Mouse (Mus musculus) kidney, embryonic 14.5 days (tissue): Measurements from ENCODE around the gene Emcn. TPM values are rescaled to one million over a fixed set of nuclear protein-coding genes. Genes with fewer than 3 reads are reported as not detected.

Source experiments
- ATAC-seq: fragments of 200-750 bp; cut with Nextera tagmentation; 2 replicates; pipeline ENCODE4 v1.8.0; 2017; ENCODE audit warnings: moderate number of reproducible peaks, mild to moderate bottlenecking, moderate TSS enrichment, moderate library complexity; ENCODE audit not compliant: low FRiP score, low TSS enrichment
- H3K27ac ChIP-seq: fragments of 300-500 bp; sonication (generic); 2 replicates; pipeline ENCODE4 v1.5.1; 2014; ENCODE audit warnings: low read depth, mild to moderate bottlenecking, low read length, moderate library complexity, mixed read lengths
- H3K27me3 ChIP-seq: fragments of 300-500 bp; sonication (generic); 2 replicates; pipeline ENCODE4 v1.6.1; 2014; ENCODE audit warnings: mild to moderate bottlenecking, low read length; ENCODE audit not compliant: control insufficient read depth, insufficient read depth
- H3K36me3 ChIP-seq: fragments of 300-500 bp; sonication (generic); 2 replicates; pipeline ENCODE4 v1.6.1; 2014; ENCODE audit warnings: low read length, mixed read lengths; ENCODE audit not compliant: control insufficient read depth, insufficient read depth
- H3K4me1 ChIP-seq: fragments of 300-500 bp; sonication (generic); 2 replicates; pipeline ENCODE4 v1.6.1; 2014; ENCODE audit warnings: low read length, mixed read lengths; ENCODE audit not compliant: control insufficient read depth, insufficient read depth
- H3K4me2 ChIP-seq: fragments of 300-500 bp; sonication (generic); replicated peaks from 2 replicates; pipeline ENCODE4 v1.6.1; 2014; ENCODE audit warnings: low read depth, mild to moderate bottlenecking, low read length
- H3K4me3 ChIP-seq: fragments of 300-500 bp; sonication (generic); 2 replicates; pipeline ENCODE4 v1.5.1; 2014; ENCODE audit warnings: mild to moderate bottlenecking, low read length
- H3K9ac ChIP-seq: fragments of 300-500 bp; sonication (generic); 2 replicates; pipeline ENCODE4 v1.6.1; 2014; ENCODE audit warnings: low read depth, mild to moderate bottlenecking, low read length, moderate library complexity
- H3K9me3 ChIP-seq: fragments of 300-500 bp; sonication (generic); 2 replicates; pipeline ENCODE4 v1.6.1; 2016; ENCODE audit warnings: low read length; ENCODE audit not compliant: control insufficient read depth
- WGBS: fragments of 180-500 bp; shearing (Covaris S2); extraction: QIAGEN DNeasy Blood & Tissue Kit; methylation state at CpG from one replicate; pipeline ENCODE4 v1.1.7; 2014; 5-methylcytosine and 5-hydroxymethylcytosine counted together
- polyA plus RNA-seq: library from polyadenylated mRNA; unstranded; fragments of >200 nt; fragmentation: Nextera tagmentation; extraction: Ambion mirVana; gene quantifications from 2 replicates; pipeline ENCODE4 v1.2.1, GENCODE M21; 2014

Gene Emcn
- polyA plus RNA-seq, 1 experiment from 2014 or later, result 94.7 TPM

- H3K4me1 ChIP-seq, result no peaks in the 10 kb centered on the region
- no peak overlapping the region for H3K4me3 ChIP-seq
- H3K9ac ChIP-seq, result no peak overlapping the region
- no peak; the same call in 1 of the 2 replicates for ATAC-seq
- no peaks in the 10 kb centered on the region for H3K36me3 ChIP-seq
- 72% methylated on average over 4 of the region's 4 CpGs for WGBS
- no peaks in the 10 kb centered on the region for H3K27me3 ChIP-seq
- H3K4me2 ChIP-seq, result no peak overlapping the region
- no peak overlapping the region for H3K27ac ChIP-seq
- H3K9me3 ChIP-seq, result no peaks in the 10 kb centered on the region
Observed at GRCm38 (mm10) chr3:137464902-137465629, 124.2 kb downstream of the Emcn start.

- Histone ChIP-seq H3K27ac (no peak overlapping the region), H3K36me3 (no peaks in the 10 kb centered on the region), H3K9me3 (no peaks in the 10 kb centered on the region), H3K4me3 (no peak overlapping the region), H3K9ac (no peak overlapping the region), H3K4me1 (no peaks in the 10 kb centered on the region), H3K4me2 (no peak overlapping the region), H3K27me3 (no peaks in the 10 kb centered on the region)
- ATAC-seq, result no peak
- 59% methylated on average over 4 of the region's 4 CpGs for WGBS
Observed at GRCm38 (mm10) chr3:137465953-137466352, 125.1 kb downstream of the Emcn start.

GRCm38 (mm10) chr3:137466766-137467165, 125.9 kb downstream of the Emcn start:
- no peak for ATAC-seq
- H3K36me3 ChIP-seq, result no peaks in the 10 kb centered on the region
- no peak overlapping the region for H3K27ac ChIP-seq
- no peaks in the 10 kb centered on the region for H3K27me3 ChIP-seq
- no peak overlapping the region for H3K9ac ChIP-seq
- H3K9me3 ChIP-seq, result no peaks in the 10 kb centered on the region
- H3K4me2 ChIP-seq, result no peak overlapping the region
- H3K4me1 ChIP-seq, result no peaks in the 10 kb centered on the region
- whole genome bisulfite sequencing, result 90% methylated on average over 4 of the region's 4 CpGs
- no peak overlapping the region for H3K4me3 ChIP-seq

GRCm38 (mm10) chr3:137467386-137467785, 126.5 kb downstream of the Emcn start:
- Histone ChIP-seq H3K36me3 (no peaks in the 10 kb centered on the region), H3K27me3 (no peaks in the 10 kb centered on the region), H3K4me3 (no peak overlapping the region), H3K4me2 (no peak overlapping the region), H3K4me1 (no peaks in the 10 kb centered on the region), H3K27ac (no peak overlapping the region), H3K9ac (no peak overlapping the region), H3K9me3 (no peaks in the 10 kb centered on the region)
- no peak for ATAC-seq
- WGBS, result 93% methylated on average over 1 of the region's 1 CpGs

- 96% methylated on average over 1 of the region's 1 CpGs for WGBS
- H3K36me3 ChIP-seq, result no peaks in the 10 kb centered on the region
- no peak for ATAC-seq
- no peak overlapping the region for H3K27ac ChIP-seq
- no peaks in the 10 kb centered on the region for H3K4me1 ChIP-seq
- H3K9me3 ChIP-seq, result no peaks in the 10 kb centered on the region
- H3K4me2 ChIP-seq, result no peak overlapping the region
- no peak overlapping the region for H3K9ac ChIP-seq
- no peaks in the 10 kb centered on the region for H3K27me3 ChIP-seq
- no peak overlapping the region for H3K4me3 ChIP-seq
Observed at GRCm38 (mm10) chr3:137472145-137472544, 131.3 kb downstream of the Emcn start.

GRCm38 (mm10) chr3:137479761-137480339, 139.0 kb downstream of the Emcn start:
- H3K4me2 ChIP-seq, result no peak overlapping the region
- no peaks in the 10 kb centered on the region for H3K27me3 ChIP-seq
- H3K36me3 ChIP-seq, result no peaks in the 10 kb centered on the region
- WGBS, result 65% methylated on average over 7 of the region's 7 CpGs
- no peak overlapping the region for H3K4me3 ChIP-seq
- no peaks in the 10 kb centered on the region for H3K9me3 ChIP-seq
- H3K27ac ChIP-seq, result no peak overlapping the region
- no peak overlapping the region for H3K9ac ChIP-seq
- ATAC-seq, result no peak
- no peaks in the 10 kb centered on the region for H3K4me1 ChIP-seq

- no peak for ATAC-seq
- Histone ChIP-seq H3K27me3 (no peaks in the 10 kb centered on the region), H3K36me3 (no peaks in the 10 kb centered on the region)
Observed at GRCm38 (mm10) chr3:137481157-137481556, 140.3 kb downstream of the Emcn start.

More at GRCm38 (mm10) chr3:137481157-137481556, 140.3 kb downstream of the Emcn start:
- Histone ChIP-seq H3K9me3 (no peaks in the 10 kb centered on the region), H3K4me1 (no peaks in the 10 kb centered on the region), H3K27ac (no peak overlapping the region), H3K9ac (no peak overlapping the region), H3K4me2 (no peak overlapping the region), H3K4me3 (no peak overlapping the region)
